Mouse (Mus musculus): ENCODE data around the gene Spata31d1b.
"Not testable (repeated sequence)": the region's sequence is repeated elsewhere in the genome, so short reads cannot be mapped to it uniquely, and the experiment has no call there.

The Spata31d1b gene

GRCm38 (mm10) chr13:59695781-59696180 is 16.3 kb upstream of the Spata31d1b start:
- no peak for DNase-seq

GRCm38 (mm10) chr13:59699131-59699530 is 13.0 kb upstream of the Spata31d1b start:
- no peak for DNase-seq

- not testable (repeated sequence) for DNase-seq
Measured at GRCm38 (mm10) chr13:59700137-59700536, 11.9 kb upstream of the Spata31d1b start.

GRCm38 (mm10) chr13:59703514-59703913 is 8.6 kb upstream of the Spata31d1b start:
- DNase-seq, result no peak

GRCm38 (mm10) chr13:59704562-59704961 is 7.5 kb upstream of the Spata31d1b start:
- peak; percentile 53 for DNase-seq

- no peak for DNase-seq
Measured at GRCm38 (mm10) chr13:59710230-59710629, 1.9 kb upstream of the Spata31d1b start, which contains the start of gene Spata31d1a. Spata31d1a (minus strand) TSS chr13:59710330.

- DNase-seq, result no peak
Measured at GRCm38 (mm10) chr13:59713710-59714109, 1.6 kb downstream of the Spata31d1b start.

GRCm38 (mm10) chr13:59718857-59719440 is 6.9 kb downstream of the Spata31d1b start:
- peak; percentile 24 for DNase-seq

- no peak for DNase-seq
Measured at GRCm38 (mm10) chr13:59719475-59719874, 7.4 kb downstream of the Spata31d1b start.

GRCm38 (mm10) chr13:59722089-59722488 is 10.0 kb downstream of the Spata31d1b start:
- DNase-seq, result not testable (repeated sequence)

GRCm38 (mm10) chr13:59726139-59726867 is 14.2 kb downstream of the Spata31d1b start:
- no peak for DNase-seq

GRCm38 (mm10) chr13:59728378-59729093 is 16.5 kb downstream of the Spata31d1b start:
- DNase-seq, result peak; percentile 81

- no peak for DNase-seq
Measured at GRCm38 (mm10) chr13:59731652-59732051, 19.6 kb downstream of the Spata31d1b start, which contains the start of gene Spata31d1d. Spata31d1d (minus strand) TSS chr13:59731752.

- DNase-seq, result no peak
Measured at GRCm38 (mm10) chr13:59733936-59734335, 21.9 kb downstream of the Spata31d1b start.

GRCm38 (mm10) chr13:59734347-59734746 is 22.3 kb downstream of the Spata31d1b start:
- peak; percentile 19 for DNase-seq

- DNase-seq, result no peak
Measured at GRCm38 (mm10) chr13:59735190-59735589, 23.1 kb downstream of the Spata31d1b start.

- DNase-seq, result no peak
Measured at GRCm38 (mm10) chr13:59738455-59738854, 26.4 kb downstream of the Spata31d1b start.

- no peak for DNase-seq
Measured at GRCm38 (mm10) chr13:59739397-59739796, 27.3 kb downstream of the Spata31d1b start.

- DNase-seq, result no peak
Measured at GRCm38 (mm10) chr13:59741096-59741495, 29.0 kb downstream of the Spata31d1b start.

- DNase-seq, result no peak
Measured at GRCm38 (mm10) chr13:59741697-59742096, 29.6 kb downstream of the Spata31d1b start.

- DNase-seq, result no peak
Measured at GRCm38 (mm10) chr13:59745462-59745861, 33.4 kb downstream of the Spata31d1b start.

GRCm38 (mm10) chr13:59746164-59746563 is 34.1 kb downstream of the Spata31d1b start:
- no peak for DNase-seq

- peak; percentile 34 for DNase-seq
Measured at GRCm38 (mm10) chr13:59746711-59747110, 34.6 kb downstream of the Spata31d1b start, which contains the start of gene 1700014D04Rik. 1700014D04Rik (minus strand) TSS chr13:59746752.

All from kidney, adult 9 months (tissue).